Mouse (Mus musculus): ENCODE data around the gene Dhrs3.

Gene Dhrs3

GRCm38 (mm10) chr4:144892133-144892936, at the start of gene Dhrs3:
Dhrs3 (plus strand) TSS chr4:144892827.
- peak in 1 of 2 experiments; percentile 72 for DNase-seq (ENCODE audit: low spot score in 2 of 2)

GRCm38 (mm10) chr4:144861756-144862505, 30.7 kb upstream of the Dhrs3 start:
- no peak for DNase-seq (ENCODE audit: low spot score in 2 of 2)

- DNase-seq (ENCODE audit: low spot score in 2 of 2): no peak
Observed at GRCm38 (mm10) chr4:144867926-144868325, 24.7 kb upstream of the Dhrs3 start.

DNA sequence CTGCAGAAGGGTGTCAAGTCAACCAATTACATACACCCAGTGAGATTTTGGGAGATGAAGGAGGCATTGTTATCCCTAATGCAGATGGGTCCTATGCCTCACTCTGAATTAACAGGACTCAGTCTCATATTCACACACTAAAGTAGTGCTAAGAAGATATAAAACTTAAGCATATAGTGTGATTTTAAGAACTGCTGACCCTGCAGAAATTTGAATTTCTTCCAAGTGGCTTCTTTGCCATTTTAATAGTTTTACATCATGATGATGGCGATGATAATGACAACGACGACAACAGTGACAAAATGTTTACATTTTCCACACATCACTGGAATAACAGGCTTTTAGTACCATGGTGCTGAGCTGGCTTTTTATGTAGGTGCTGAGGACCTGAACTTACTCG, 24.0 kb upstream of the Dhrs3 start:
- DNase-seq (ENCODE audit: low spot score in 2 of 2): no peak

- no peak for DNase-seq (ENCODE audit: low spot score in 2 of 2)
Observed at GRCm38 (mm10) chr4:144872905-144873304, 19.7 kb upstream of the Dhrs3 start.

DNA sequence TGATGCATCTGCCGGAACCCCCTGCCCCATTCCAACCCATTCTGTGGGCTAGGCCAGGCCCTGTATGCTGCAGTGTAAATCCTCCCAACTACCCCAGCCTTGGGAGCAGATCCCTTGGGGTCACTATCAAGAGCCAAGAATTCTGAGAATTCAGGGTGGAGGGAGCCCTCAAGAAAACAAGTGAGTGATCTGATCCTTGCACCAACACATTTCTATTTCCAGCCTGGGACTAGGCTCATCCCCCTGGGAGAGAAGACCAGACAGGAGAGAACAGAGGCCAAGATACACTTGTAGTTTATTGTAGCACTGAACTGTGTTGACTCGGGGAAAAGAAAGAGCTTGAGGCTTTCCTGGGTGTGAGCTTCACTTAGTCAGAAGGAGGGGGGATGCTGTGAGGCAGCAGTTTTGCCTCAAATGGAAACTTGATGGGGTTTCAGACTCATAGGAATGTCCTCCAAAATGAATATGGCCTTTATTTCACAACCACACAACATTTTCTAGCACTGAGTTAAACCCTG, 17.0 kb upstream of the Dhrs3 start:
- DNase-seq (ENCODE audit: low spot score in 2 of 2): no peak

DNA sequence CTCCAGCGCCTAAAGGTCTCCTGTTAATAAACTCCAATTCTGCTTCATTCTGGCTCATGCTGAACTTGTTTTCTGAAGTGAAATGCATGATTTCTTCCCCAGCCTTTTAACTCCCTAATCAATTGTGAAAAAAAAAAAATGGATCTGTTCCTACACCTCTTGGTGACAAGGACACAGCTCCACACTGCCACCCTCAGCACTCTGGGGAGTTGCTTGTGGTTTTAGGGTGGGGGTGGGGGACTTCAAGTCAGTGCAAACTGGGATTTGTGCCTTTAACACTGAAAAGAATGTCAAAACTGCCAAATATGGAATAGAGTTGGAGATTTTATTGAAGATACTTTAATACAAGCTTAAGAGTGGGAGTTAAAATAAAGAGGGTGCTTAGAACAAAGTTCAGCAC, 13.1 kb upstream of the Dhrs3 start:
- no peak for DNase-seq (ENCODE audit: low spot score in 2 of 2)

- DNase-seq (ENCODE audit: low spot score in 2 of 2): no peak
Observed at GRCm38 (mm10) chr4:144881376-144881775, 11.3 kb upstream of the Dhrs3 start.

GRCm38 (mm10) chr4:144882881-144883331, 9.7 kb upstream of the Dhrs3 start:
- DNase-seq (ENCODE audit: low spot score in 2 of 2): peak in 1 of 2 experiments; percentile 55

GRCm38 (mm10) chr4:144886460-144886859, 6.2 kb upstream of the Dhrs3 start:
- peak in 1 of 2 experiments; percentile 74 for DNase-seq (ENCODE audit: low spot score in 2 of 2)

- peak in 1 of 2 experiments; percentile 39 for DNase-seq (ENCODE audit: low spot score in 2 of 2)
Observed at GRCm38 (mm10) chr4:144888750-144889149, 3.9 kb upstream of the Dhrs3 start.

- no peak for DNase-seq (ENCODE audit: low spot score in 2 of 2)
Observed at GRCm38 (mm10) chr4:144889505-144890301, 2.9 kb upstream of the Dhrs3 start.

- DNase-seq (ENCODE audit: low spot score in 2 of 2): peak in 1 of 2 experiments; percentile 63
Observed at GRCm38 (mm10) chr4:144890690-144891120, 1.9 kb upstream of the Dhrs3 start.

DNA sequence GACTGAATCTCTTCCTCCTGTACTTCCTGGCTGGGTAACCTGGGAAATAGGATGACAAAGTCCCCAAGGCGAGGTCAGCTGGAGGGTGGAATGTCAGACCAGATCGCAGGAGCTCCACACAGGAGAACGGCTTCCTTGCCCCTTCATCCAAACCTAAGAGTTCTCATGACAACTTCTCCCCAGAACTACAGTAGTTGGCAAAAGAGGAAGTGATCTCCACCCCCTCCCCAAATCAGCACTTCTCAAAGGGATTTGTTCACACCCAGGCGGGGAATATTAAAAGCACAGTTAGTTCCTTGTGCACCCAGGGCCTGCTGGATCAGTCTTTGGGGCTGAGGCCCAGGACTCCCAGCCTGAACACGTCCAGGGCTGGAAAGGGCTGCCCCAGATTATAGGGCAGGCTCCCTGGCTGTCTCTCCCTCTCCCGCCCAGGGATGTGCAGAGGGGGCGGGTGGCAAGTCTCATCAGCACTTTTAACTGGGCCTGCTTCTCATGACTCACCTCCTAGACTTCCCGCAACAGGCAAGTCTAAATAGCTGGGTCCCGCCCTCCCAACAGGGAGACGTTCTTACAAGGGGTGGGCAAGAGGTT, 1.4 kb upstream of the Dhrs3 start:
- DNase-seq (ENCODE audit: low spot score in 2 of 2): no peak

GRCm38 (mm10) chr4:144891743-144892132, 889 bp upstream of the Dhrs3 start:
- no peak for DNase-seq (ENCODE audit: low spot score in 2 of 2)

DNA sequence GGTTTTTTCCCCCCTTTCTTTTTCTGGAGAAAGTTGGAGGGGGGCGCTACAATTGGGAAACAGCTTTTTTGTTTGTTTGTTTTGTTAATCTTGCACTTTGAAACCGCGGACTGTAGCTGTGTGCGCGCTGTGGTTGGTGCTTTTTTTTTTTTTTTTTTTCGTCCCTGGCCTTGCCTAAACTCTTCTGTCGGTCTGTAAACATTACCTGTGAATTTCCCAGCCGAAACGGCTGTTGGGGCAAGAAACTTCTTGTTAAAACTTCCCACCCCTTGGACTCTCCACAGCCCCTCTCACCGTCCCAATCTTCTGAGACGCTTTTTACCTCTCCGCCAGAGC, 278 bp downstream of the Dhrs3 start:
- DNase-seq (ENCODE audit: low spot score in 2 of 2): no peak

- DNase-seq (ENCODE audit: low spot score in 2 of 2): peak in 1 of 2 experiments; percentile 26
Observed at GRCm38 (mm10) chr4:144893561-144894486, 1.2 kb downstream of the Dhrs3 start.

DNA sequence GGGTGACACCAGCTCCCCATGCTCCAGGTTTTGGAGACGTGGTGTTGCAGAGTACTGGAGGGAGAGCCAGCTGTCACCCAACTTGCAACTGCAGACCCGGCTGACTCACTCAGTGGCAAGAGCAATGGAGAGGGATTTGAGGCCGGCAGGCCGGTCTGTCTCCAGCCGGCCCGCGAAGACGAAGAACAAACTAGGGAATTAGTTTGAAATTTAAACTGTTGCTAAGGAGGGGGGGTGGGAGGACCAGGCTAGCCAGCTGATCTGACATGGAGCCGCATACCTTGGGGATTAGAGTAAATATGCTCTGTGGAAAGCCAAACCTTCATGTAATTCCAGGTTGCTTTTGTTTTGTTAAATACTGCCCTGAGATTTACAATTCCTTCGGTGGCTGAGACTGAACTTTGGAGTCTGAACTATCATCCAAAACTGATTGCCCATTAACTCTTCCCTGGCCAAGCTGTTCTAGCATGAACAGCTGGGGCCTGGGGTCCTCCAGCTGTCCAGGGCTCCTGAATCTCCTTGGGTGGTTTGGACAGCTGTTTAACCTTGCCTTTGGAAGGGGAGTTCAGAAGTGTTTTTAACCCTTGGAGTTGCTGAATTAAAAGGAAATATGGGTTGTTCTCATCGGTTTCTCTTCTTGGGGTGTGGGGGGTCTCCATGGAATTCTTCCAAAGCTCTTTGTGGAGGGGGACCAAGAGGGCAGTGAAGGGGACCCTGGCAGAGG, 2.0 kb downstream of the Dhrs3 start:
- DNase-seq (ENCODE audit: low spot score in 2 of 2): no peak

DNA sequence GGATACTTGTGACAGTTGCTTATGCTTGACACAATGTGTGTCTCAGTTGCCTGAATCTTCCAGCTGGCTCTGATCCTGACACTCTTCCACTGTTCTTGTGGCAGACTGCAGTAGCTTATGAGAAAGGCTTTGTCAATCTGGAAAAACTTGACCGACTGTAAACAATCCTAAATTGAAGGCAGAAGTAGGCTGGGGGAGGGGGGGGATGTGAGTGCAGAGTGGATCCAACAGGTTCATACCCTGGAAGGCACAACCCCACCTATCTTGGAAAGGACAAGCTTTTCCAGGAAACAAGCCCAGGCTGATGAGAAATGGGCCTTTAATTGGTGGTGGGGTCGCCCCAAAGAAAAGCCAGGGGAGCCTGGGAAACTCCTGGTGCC, 2.6 kb downstream of the Dhrs3 start:
- no peak for DNase-seq (ENCODE audit: low spot score in 2 of 2)

GRCm38 (mm10) chr4:144896321-144896720, 3.7 kb downstream of the Dhrs3 start:
- DNase-seq (ENCODE audit: low spot score in 2 of 2): peak in 1 of 2 experiments; percentile 26
